Mouse (Mus musculus) testis, adult 2 months (tissue): Measurements from ENCODE around the gene Prcd.

Experiments used
- CTCF ChIP-seq: fragments of 200-500 bp; IDR thresholded peaks from 2 replicates; pipeline ENCODE4 v1.5.1; 2012; ENCODE audit warnings: low read depth, mild to moderate bottlenecking, inconsistent platforms, low read length, moderate library complexity; ENCODE audit not compliant: control insufficient read depth, insufficient read depth, insufficient replicate concordance
- POLR2A ChIP-seq: fragments of 200-500 bp; IDR thresholded peaks from 2 replicates; pipeline ENCODE4 v1.6.1; 2012; ENCODE audit warnings: low read depth, mild to moderate bottlenecking, inconsistent platforms, low read length, moderate library complexity; ENCODE audit not compliant: control insufficient read depth

- TF ChIP-seq POLR2A: no peak
- TF ChIP-seq CTCF: no peak
These were observed 12.0 kb downstream of the Prcd start for GRCm38 (mm10) chr11:116665289-116665688.
